Mouse (Mus musculus): ENCODE results near the gene Acvr1. TPM values are rescaled to one million over a fixed set of nuclear protein-coding genes. Genes with fewer than 3 reads are reported as not detected.

Gene Acvr1
- polyA plus RNA-seq, 1 experiment from 2014 or later, result 12.5 TPM

DNA sequence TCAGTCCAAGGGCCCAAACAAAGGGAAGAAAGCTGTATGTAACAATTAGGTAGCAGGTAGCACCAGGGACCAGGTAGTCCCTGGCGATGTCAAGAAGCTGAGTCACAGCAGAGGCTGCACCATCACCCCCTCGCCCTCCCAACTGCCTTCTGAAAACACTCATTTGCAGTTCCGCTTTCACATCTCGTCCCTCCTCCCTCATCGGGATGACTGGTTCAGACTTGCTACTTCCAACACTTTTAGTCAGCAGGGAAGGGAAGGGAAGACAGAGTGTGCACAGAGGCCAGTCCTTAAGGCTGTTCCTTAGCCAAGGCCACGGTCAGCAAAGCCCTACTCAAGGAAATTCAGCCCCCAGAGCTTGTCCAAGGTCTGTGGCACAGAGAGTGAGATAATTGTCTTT lies 86.2 kb downstream of the Acvr1 start:
- H3K4me1 ChIP-seq (ENCODE audit: control insufficient read depth in 2 of 2, insufficient read depth in 2 of 2, low read length in 2 of 2), result peaks cover 15 to 22% of the 10 kb centered on the region in 2 experiments
- 75% methylated on average over 6 of the region's 6 CpGs for WGBS
- H3K4me2 ChIP-seq (ENCODE audit: low read length), result no peak overlapping the region
- H3K9me3 ChIP-seq (ENCODE audit: control insufficient read depth, low read length), result no peaks in the 10 kb centered on the region
- H3K27me3 ChIP-seq (ENCODE audit: control insufficient read depth, insufficient read depth, low read length), result no peaks in the 10 kb centered on the region
- H3K9ac ChIP-seq (ENCODE audit: low read length), result no peak overlapping the region
- ATAC-seq (ENCODE audit: insufficient number of reproducible peaks, insufficient read depth, low FRiP score, low read depth), result no peak
- H3K27ac ChIP-seq (replicated peaks in 1 of 2; ENCODE audit: control insufficient read depth in 1 of 2, insufficient read depth in 1 of 2, low read depth in 2 of 2, low read length in 2 of 2), result no peak overlapping the region
- no peak overlapping the region for H3K4me3 ChIP-seq (ENCODE audit: control insufficient read depth in 1 of 2, insufficient read depth in 1 of 2, low read depth in 1 of 2, low read length in 2 of 2)
- peaks cover 36% of the 10 kb centered on the region for H3K36me3 ChIP-seq (ENCODE audit: control insufficient read depth, insufficient read depth, low read length)

DNA sequence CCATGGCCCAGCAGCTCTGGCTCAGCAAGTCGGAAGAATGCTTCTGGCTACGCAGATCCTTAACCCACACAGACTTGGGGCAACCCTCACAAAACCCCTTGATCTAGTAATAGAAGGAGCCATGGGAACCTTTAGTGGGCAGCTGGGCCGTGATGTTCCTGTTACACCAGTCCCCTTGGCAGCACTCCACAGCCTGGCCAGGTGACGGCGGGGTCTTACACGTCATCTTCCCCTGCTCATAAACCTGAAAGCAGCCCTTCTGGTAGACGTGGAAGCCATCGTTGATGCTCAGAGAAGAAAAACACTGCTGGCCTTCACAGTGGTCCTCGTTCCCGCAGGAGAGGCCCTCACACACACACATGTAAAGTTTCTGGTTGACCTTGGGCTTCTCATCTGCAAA lies 87.4 kb downstream of the Acvr1 start:
- H3K9me3 ChIP-seq (ENCODE audit: control insufficient read depth, low read length), result no peaks in the 10 kb centered on the region
- no peak overlapping the region for H3K4me2 ChIP-seq (ENCODE audit: low read length)
- peaks cover 6 to 10% of the 10 kb centered on the region in 2 experiments for H3K4me1 ChIP-seq (ENCODE audit: control insufficient read depth in 2 of 2, insufficient read depth in 2 of 2, low read length in 2 of 2)
- H3K4me3 ChIP-seq (ENCODE audit: control insufficient read depth in 1 of 2, insufficient read depth in 1 of 2, low read depth in 1 of 2, low read length in 2 of 2), result no peak overlapping the region
- 85% methylated on average over 10 of the region's 10 CpGs for WGBS
- ATAC-seq (ENCODE audit: insufficient number of reproducible peaks, insufficient read depth, low FRiP score, low read depth), result no peak
- H3K27ac ChIP-seq (replicated peaks in 1 of 2; ENCODE audit: control insufficient read depth in 1 of 2, insufficient read depth in 1 of 2, low read depth in 2 of 2, low read length in 2 of 2), result no peak overlapping the region
- no peak overlapping the region for H3K9ac ChIP-seq (ENCODE audit: low read length)
- no peaks in the 10 kb centered on the region for H3K27me3 ChIP-seq (ENCODE audit: control insufficient read depth, insufficient read depth, low read length)
- peaks cover 48% of the 10 kb centered on the region for H3K36me3 ChIP-seq (ENCODE audit: control insufficient read depth, insufficient read depth, low read length)

DNA sequence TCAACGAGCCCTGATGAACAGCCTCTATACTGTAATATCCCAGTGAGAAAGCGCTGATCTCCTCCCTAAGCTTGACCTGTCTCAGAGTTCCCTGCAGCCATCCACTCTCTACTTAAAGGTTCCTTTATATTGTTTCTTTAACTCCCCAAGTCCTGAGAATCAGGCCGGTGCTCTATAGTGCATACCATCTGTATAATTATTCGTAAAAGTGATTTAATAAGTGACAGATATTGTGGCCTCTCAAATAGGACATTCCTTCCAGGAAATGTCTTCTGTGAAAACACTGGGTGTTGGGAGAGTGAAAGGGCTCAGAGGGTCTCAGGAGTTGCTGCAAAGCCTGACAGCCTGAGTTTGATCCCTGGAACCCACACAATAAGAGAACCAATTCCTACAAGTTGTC lies 88.8 kb downstream of the Acvr1 start:
- Histone ChIP-seq H3K27me3 (ENCODE audit: control insufficient read depth, insufficient read depth, low read length) (no peaks in the 10 kb centered on the region), H3K4me3 (ENCODE audit: control insufficient read depth in 1 of 2, insufficient read depth in 1 of 2, low read depth in 1 of 2, low read length in 2 of 2) (no peak overlapping the region), H3K4me2 (ENCODE audit: low read length) (no peak overlapping the region), H3K9me3 (ENCODE audit: control insufficient read depth, low read length) (no peaks in the 10 kb centered on the region), H3K36me3 (ENCODE audit: control insufficient read depth, insufficient read depth, low read length) (peaks cover 57% of the 10 kb centered on the region), H3K27ac (replicated peaks in 1 of 2; ENCODE audit: control insufficient read depth in 1 of 2, insufficient read depth in 1 of 2, low read depth in 2 of 2, low read length in 2 of 2) (no peak overlapping the region), H3K9ac (ENCODE audit: low read length) (no peak overlapping the region), H3K4me1 (ENCODE audit: control insufficient read depth in 2 of 2, insufficient read depth in 2 of 2, low read length in 2 of 2) (peaks cover 2 to 3% of the 10 kb centered on the region in 2 experiments; a peak in 2 of 4 replicates)
- WGBS, result 89% methylated on average over 4 of the region's 4 CpGs
- no peak for ATAC-seq (ENCODE audit: insufficient number of reproducible peaks, insufficient read depth, low FRiP score, low read depth)

DNA sequence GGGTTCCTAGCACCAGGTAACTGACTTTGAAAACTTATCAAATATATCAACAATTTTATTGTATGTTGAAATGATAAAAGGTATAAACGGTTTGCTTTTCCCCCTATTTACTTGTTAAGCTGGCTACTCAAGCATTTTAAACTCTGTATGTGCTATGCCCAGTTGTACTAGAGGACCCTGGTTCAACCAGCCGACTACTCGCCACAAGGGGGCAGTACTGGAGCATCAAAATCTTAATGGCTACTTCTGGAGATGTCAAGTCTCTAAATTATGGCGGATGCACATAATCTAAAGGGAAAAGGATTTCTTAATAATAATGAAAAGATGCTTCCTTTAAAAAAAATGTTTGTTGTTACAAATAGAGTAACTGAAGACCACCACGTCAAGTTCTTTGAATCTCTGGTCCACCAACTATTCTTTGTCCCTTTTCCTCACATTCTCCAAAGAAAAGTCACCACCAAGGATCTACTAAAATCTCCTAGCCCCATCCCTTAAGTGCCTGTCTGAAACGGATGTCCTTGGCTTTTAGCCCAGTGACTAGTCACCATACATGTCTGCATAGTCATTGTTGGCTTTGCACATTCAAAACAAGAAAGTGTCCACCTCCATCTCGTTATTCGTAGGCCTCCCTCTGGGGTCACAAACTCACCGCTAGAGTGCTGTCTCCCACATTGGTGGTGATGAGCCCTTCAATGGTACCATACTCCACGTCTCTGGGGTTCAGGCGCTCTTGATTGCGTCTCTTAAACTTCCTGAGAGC lies 89.8 kb downstream of the Acvr1 start:
- Histone ChIP-seq H3K27me3 (ENCODE audit: control insufficient read depth, insufficient read depth, low read length) (no peaks in the 10 kb centered on the region), H3K4me3 (ENCODE audit: control insufficient read depth in 1 of 2, insufficient read depth in 1 of 2, low read depth in 1 of 2, low read length in 2 of 2) (no peak overlapping the region), H3K9me3 (ENCODE audit: control insufficient read depth, low read length) (no peaks in the 10 kb centered on the region), H3K27ac (replicated peaks in 1 of 2; ENCODE audit: control insufficient read depth in 1 of 2, insufficient read depth in 1 of 2, low read depth in 2 of 2, low read length in 2 of 2) (no peak overlapping the region), H3K9ac (ENCODE audit: low read length) (no peak overlapping the region), H3K4me2 (ENCODE audit: low read length) (no peak overlapping the region), H3K4me1 (ENCODE audit: control insufficient read depth in 2 of 2, insufficient read depth in 2 of 2, low read length in 2 of 2) (peaks cover 2 to 3% of the 10 kb centered on the region in 2 experiments; a peak in 2 of 4 replicates), H3K36me3 (ENCODE audit: control insufficient read depth, insufficient read depth, low read length) (peaks cover 67% of the 10 kb centered on the region)
- 52% methylated on average over 12 of the region's 12 CpGs for WGBS
- ATAC-seq (ENCODE audit: insufficient number of reproducible peaks, insufficient read depth, low FRiP score, low read depth), result no peak

DNA sequence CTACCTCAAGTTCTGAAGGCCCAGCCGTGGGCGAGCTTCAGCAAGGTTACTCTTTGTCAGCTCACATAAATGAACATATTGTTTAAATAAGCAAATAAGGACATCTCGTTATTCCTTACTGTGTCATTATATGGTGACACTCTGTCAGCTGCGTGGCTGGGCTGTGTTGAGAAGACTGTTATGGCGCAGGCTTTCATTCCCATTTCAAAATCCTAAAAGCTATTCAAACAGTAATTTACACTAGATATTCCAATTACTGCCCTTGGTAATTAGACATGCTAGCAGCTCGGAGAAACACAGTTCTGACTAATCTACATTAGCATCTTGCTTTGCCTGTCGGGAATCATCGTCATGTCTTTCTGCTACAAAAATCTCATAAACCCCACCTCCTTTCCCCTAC lies 91.4 kb downstream of the Acvr1 start:
- Histone ChIP-seq H3K36me3 (ENCODE audit: control insufficient read depth, insufficient read depth, low read length) (peaks cover 80% of the 10 kb centered on the region), H3K9ac (ENCODE audit: low read length) (no peak overlapping the region), H3K4me1 (ENCODE audit: control insufficient read depth in 2 of 2, insufficient read depth in 2 of 2, low read length in 2 of 2) (peaks cover 0 to 3% of the 10 kb centered on the region in 2 experiments; a peak in 1 of 4 replicates), H3K27ac (replicated peaks in 1 of 2; ENCODE audit: control insufficient read depth in 1 of 2, insufficient read depth in 1 of 2, low read depth in 2 of 2, low read length in 2 of 2) (no peak overlapping the region), H3K27me3 (ENCODE audit: control insufficient read depth, insufficient read depth, low read length) (no peaks in the 10 kb centered on the region), H3K9me3 (ENCODE audit: control insufficient read depth, low read length) (no peaks in the 10 kb centered on the region), H3K4me3 (ENCODE audit: control insufficient read depth in 1 of 2, insufficient read depth in 1 of 2, low read depth in 1 of 2, low read length in 2 of 2) (no peak overlapping the region), H3K4me2 (ENCODE audit: low read length) (no peak overlapping the region)
- WGBS, result 93% methylated on average over 8 of the region's 8 CpGs
- no peak for ATAC-seq (ENCODE audit: insufficient number of reproducible peaks, insufficient read depth, low FRiP score, low read depth)

DNA sequence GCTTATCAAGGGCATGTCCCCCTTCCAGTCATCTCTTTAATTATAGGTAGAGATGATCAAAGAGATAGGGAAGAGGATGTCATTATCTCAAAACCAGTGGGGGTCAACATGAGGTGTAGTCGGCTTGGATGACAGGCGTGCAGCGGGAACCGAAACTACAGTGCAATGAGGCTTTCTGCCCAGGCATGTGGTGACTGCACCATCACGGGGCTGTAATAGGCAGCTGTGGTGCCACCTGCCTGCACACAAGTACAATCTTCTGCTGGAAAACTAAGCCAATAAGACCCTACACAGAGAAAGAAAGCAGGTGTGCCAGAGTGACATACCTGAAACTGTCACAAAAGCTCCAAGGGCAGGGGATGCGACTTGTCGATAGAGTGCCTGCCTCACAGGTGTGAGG lies 96.7 kb downstream of the Acvr1 start:
- H3K4me1 ChIP-seq (ENCODE audit: control insufficient read depth in 2 of 2, insufficient read depth in 2 of 2, low read length in 2 of 2), result no peaks in the 10 kb centered on the region
- H3K4me2 ChIP-seq (ENCODE audit: low read length), result no peak overlapping the region
- 0 out of 2 replicates have a peak, but pooled peaks cover 3% of the 10 kb centered on the region for H3K9me3 ChIP-seq (ENCODE audit: control insufficient read depth, low read length)
- H3K9ac ChIP-seq (ENCODE audit: low read length), result no peak overlapping the region
- ATAC-seq (ENCODE audit: insufficient number of reproducible peaks, insufficient read depth, low FRiP score, low read depth), result no peak
- H3K36me3 ChIP-seq (ENCODE audit: control insufficient read depth, insufficient read depth, low read length), result peaks cover 95% of the 10 kb centered on the region
- H3K4me3 ChIP-seq (ENCODE audit: control insufficient read depth in 1 of 2, insufficient read depth in 1 of 2, low read depth in 1 of 2, low read length in 2 of 2), result no peak overlapping the region
- 89% methylated on average over 7 of the region's 7 CpGs for WGBS
- H3K27me3 ChIP-seq (ENCODE audit: control insufficient read depth, insufficient read depth, low read length), result no peaks in the 10 kb centered on the region
- H3K27ac ChIP-seq (replicated peaks in 1 of 2; ENCODE audit: control insufficient read depth in 1 of 2, insufficient read depth in 1 of 2, low read depth in 2 of 2, low read length in 2 of 2), result no peak overlapping the region

DNA sequence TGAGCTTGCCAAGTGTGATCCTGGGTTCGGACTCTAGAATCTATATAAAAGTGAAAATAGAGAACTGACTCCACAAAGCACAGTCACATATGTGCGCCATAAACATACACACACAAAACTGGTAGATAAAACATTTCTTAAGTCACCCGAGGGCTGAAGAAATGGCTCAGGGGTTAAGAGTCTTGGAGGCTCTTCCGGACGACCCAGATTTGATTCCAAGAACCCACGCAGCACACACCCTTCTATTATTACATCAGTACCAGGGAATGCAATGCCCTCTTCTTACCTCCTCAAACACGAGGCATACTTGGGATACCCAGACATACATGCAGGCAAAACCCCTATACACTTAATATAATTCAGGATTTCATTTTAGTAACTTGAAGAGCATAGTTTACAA lies 97.1 kb downstream of the Acvr1 start, which contains the start of gene Gm17409:
Gene Gm17409 (plus strand): TSS at position 301 of the 400 bp plus-strand sequence.
- Histone ChIP-seq H3K4me3 (ENCODE audit: control insufficient read depth in 1 of 2, insufficient read depth in 1 of 2, low read depth in 1 of 2, low read length in 2 of 2) (no peak within 1 kb of the TSS), H3K9me3 (ENCODE audit: control insufficient read depth, low read length) (0 out of 2 replicates have a peak, but pooled peaks cover 3% of the 10 kb centered on the region), H3K9ac (ENCODE audit: low read length) (no peak within 1 kb of the TSS), H3K27ac (replicated peaks in 1 of 2; ENCODE audit: control insufficient read depth in 1 of 2, insufficient read depth in 1 of 2, low read depth in 2 of 2, low read length in 2 of 2) (no peak within 1 kb of the TSS), H3K27me3 (ENCODE audit: control insufficient read depth, insufficient read depth, low read length) (no peaks in the 10 kb centered on the region), H3K36me3 (ENCODE audit: control insufficient read depth, insufficient read depth, low read length) (peaks cover 95% of the 10 kb centered on the region), H3K4me1 (ENCODE audit: control insufficient read depth in 2 of 2, insufficient read depth in 2 of 2, low read length in 2 of 2) (no peaks in the 10 kb centered on the region), H3K4me2 (ENCODE audit: low read length) (no peak within 1 kb of the TSS)
- no peak for ATAC-seq (ENCODE audit: insufficient number of reproducible peaks, insufficient read depth, low FRiP score, low read depth)
- WGBS, result 86% methylated on average over 7 of the region's 7 CpGs

Data from heart, embryonic 14.5 days (tissue).